Mouse (Mus musculus) hindbrain, embryonic 11.5 days (tissue): ENCODE data around the gene Hira. TPM values are rescaled to one million over a fixed set of nuclear protein-coding genes. Genes with fewer than 3 reads are reported as not detected.
"Not testable (repeated sequence)": the region's sequence is repeated elsewhere in the genome, so short reads cannot be mapped to it uniquely, and the experiment has no call there.

Experiments used
- ATAC-seq: fragments of 200-750 bp; cut with Nextera tagmentation; 2 replicates; pipeline ENCODE4 v1.8.0; 2017; ENCODE audit warnings: mild to moderate bottlenecking, moderate TSS enrichment, moderate library complexity; ENCODE audit not compliant: low FRiP score
- DNase-seq: peaks from one replicate; pipeline ENCODE4 v3.0.0-alpha.2; 2015; ENCODE audit warnings: low spot score
- H3K27ac ChIP-seq: fragments of 300-500 bp; sonication (generic); 2 replicates; pipeline ENCODE4 v1.5.1; 2014; ENCODE audit warnings: mild to moderate bottlenecking, low read depth, low read length
- H3K27me3 ChIP-seq: fragments of 300-500 bp; sonication (generic); 2 replicates; pipeline ENCODE4 v1.6.1; 2014; ENCODE audit warnings: mild to moderate bottlenecking, low read length, moderate library complexity, mixed read lengths; ENCODE audit not compliant: control insufficient read depth, insufficient read depth
- H3K36me3 ChIP-seq: fragments of 300-500 bp; sonication (generic); 2 replicates; pipeline ENCODE4 v1.6.1; 2014; ENCODE audit warnings: mild to moderate bottlenecking, low read length, moderate library complexity, mixed read lengths; ENCODE audit not compliant: control insufficient read depth, insufficient read depth
- H3K4me1 ChIP-seq: fragments of 300-500 bp; sonication (generic); replicated peaks from 2 replicates; pipeline ENCODE4 v1.6.1; 2014; ENCODE audit warnings: low read length, mixed read lengths; ENCODE audit not compliant: control insufficient read depth, insufficient read depth
- H3K4me2 ChIP-seq: fragments of 300-500 bp; sonication (generic); replicated peaks from 2 replicates; pipeline ENCODE4 v1.6.1; 2014; ENCODE audit warnings: mild to moderate bottlenecking, low read depth, low read length
- H3K4me3 ChIP-seq: fragments of 300-500 bp; sonication (generic); 2 replicates; pipeline ENCODE4 v1.5.1; 2014; ENCODE audit warnings: low read depth, low read length
- H3K9ac ChIP-seq: fragments of 300-500 bp; sonication (generic); 2 replicates; pipeline ENCODE4 v1.6.1; 2014; ENCODE audit warnings: low read depth, low read length
- H3K9me3 ChIP-seq: fragments of 300-500 bp; sonication (generic); 2 replicates; pipeline ENCODE4 v1.6.1; 2016; ENCODE audit warnings: low read length; ENCODE audit not compliant: control insufficient read depth
- WGBS: fragments of 180-500 bp; shearing (Covaris S2); extraction: QIAGEN DNeasy Blood & Tissue Kit; methylation state at CpG from one replicate; pipeline ENCODE4 v1.1.7; 2014; 5-methylcytosine and 5-hydroxymethylcytosine counted together
- polyA plus RNA-seq: library from polyadenylated mRNA; unstranded; fragments of >200 nt; fragmentation: Nextera tagmentation; extraction: Ambion mirVana; gene quantifications from 2 replicates; pipeline ENCODE4 v1.2.1, GENCODE M21; 2014

Gene Hira
- polyA plus RNA-seq, 1 experiment from 2014 or later, result 17.6 TPM

DNA sequence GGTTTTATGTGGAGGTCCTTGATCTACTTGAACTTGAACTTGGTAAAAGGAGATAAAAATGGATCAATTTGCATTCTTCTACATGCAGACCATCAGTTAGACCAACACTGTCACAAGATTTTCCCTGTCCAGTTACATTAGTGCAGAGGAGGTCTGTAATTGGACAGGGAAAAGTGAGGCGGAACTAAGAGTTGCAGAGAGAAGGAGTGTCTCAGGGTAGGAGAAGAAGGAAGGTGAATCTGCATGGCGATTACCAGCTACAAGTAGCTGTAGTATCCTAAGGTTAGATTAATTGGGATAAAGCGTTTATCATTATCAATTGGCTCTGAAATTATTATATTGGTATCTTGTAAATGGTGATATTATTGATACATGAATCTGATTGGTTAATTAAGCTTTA lies 109.5 kb downstream of the Hira start:
- no peak overlapping the region for H3K4me3 ChIP-seq
- H3K4me1 ChIP-seq, result no peaks in the 10 kb centered on the region
- ATAC-seq (no peak), DNase-seq (no peak)
- H3K27me3 ChIP-seq, result no peaks in the 10 kb centered on the region
- H3K27ac ChIP-seq, result no peak overlapping the region
- H3K4me2 ChIP-seq, result no peak overlapping the region
- WGBS, result 92% methylated on average over 3 of the region's 3 CpGs
- no peak overlapping the region for H3K9ac ChIP-seq
- H3K9me3 ChIP-seq, result no peaks in the 10 kb centered on the region
- H3K36me3 ChIP-seq, result no peaks in the 10 kb centered on the region

GRCm38 (mm10) chr16:18986860-18987259 lies 110.0 kb downstream of the Hira start:
- 84% methylated on average over 5 of the region's 5 CpGs for WGBS
- Histone ChIP-seq H3K4me3 (no peak overlapping the region), H3K9me3 (no peaks in the 10 kb centered on the region), H3K27ac (no peak overlapping the region), H3K27me3 (no peaks in the 10 kb centered on the region), H3K36me3 (no peaks in the 10 kb centered on the region), H3K9ac (no peak overlapping the region), H3K4me2 (no peak overlapping the region), H3K4me1 (no peaks in the 10 kb centered on the region)
- DNase-seq (no peak), ATAC-seq (no peak)

- H3K27me3 ChIP-seq, H3K27ac ChIP-seq, H3K4me3 ChIP-seq, H3K36me3 ChIP-seq, H3K9ac ChIP-seq, H3K4me1 ChIP-seq, H3K4me2 ChIP-seq, H3K9me3 ChIP-seq: not testable (repeated sequence)
- WGBS, result 35% methylated on average over 2 of the region's 2 CpGs
- peak; percentile 24 for DNase-seq
- peak; percentile 45; the same call in 1 of the 2 replicates for ATAC-seq
Observed at GRCm38 (mm10) chr16:19002610-19003389, 126.0 kb downstream of the Hira start.

DNA sequence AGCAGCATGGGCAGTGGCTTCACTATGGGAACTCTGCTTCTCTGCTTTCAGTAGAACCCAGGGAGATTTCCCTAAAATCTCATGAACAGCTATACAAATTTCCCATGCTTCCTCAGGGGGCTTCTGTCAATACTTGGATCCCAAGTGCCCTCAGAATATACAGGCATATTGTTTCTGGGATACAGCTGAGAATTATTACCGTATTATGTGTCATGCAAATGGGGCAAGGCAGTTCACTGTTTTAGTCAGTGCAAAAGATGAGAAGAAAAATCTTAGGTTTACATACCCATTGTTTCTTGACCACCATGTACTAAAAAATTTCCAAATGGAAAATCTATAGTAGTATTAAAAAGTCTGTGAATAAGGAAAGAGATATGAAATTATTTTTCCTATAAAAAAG lies 126.9 kb downstream of the Hira start:
- Histone ChIP-seq H3K4me3 (no peak overlapping the region), H3K9ac (no peak overlapping the region), H3K4me2 (no peak overlapping the region), H3K4me1 (no peaks in the 10 kb centered on the region), H3K27me3 (no peaks in the 10 kb centered on the region), H3K27ac (no peak overlapping the region), H3K36me3 (no peaks in the 10 kb centered on the region), H3K9me3 (no peaks in the 10 kb centered on the region)
- 79% methylated on average over 1 of the region's 1 CpGs for WGBS
- ATAC-seq, result no peak
- DNase-seq, result no peak

GRCm38 (mm10) chr16:19005298-19005697 lies 128.5 kb downstream of the Hira start:
- no peak overlapping the region for H3K9ac ChIP-seq
- no peaks in the 10 kb centered on the region for H3K36me3 ChIP-seq
- H3K4me1 ChIP-seq, result no peaks in the 10 kb centered on the region
- 78% methylated on average over 3 of the region's 3 CpGs for WGBS
- H3K4me3 ChIP-seq, result no peak overlapping the region
- H3K27ac ChIP-seq, result no peak overlapping the region
- no peaks in the 10 kb centered on the region for H3K9me3 ChIP-seq
- no peaks in the 10 kb centered on the region for H3K27me3 ChIP-seq
- ATAC-seq (no peak), DNase-seq (no peak)
- no peak overlapping the region for H3K4me2 ChIP-seq

GRCm38 (mm10) chr16:19006715-19007114 lies 129.9 kb downstream of the Hira start:
- no peaks in the 10 kb centered on the region for H3K27me3 ChIP-seq
- WGBS, result 73% methylated on average over 1 of the region's 1 CpGs
- ATAC-seq (no peak), DNase-seq (no peak)
- H3K4me1 ChIP-seq, result no peaks in the 10 kb centered on the region
- no peaks in the 10 kb centered on the region for H3K36me3 ChIP-seq
- H3K4me2 ChIP-seq, result no peak overlapping the region
- H3K9ac ChIP-seq, result no peak overlapping the region
- H3K27ac ChIP-seq, result no peak overlapping the region
- no peaks in the 10 kb centered on the region for H3K9me3 ChIP-seq
- H3K4me3 ChIP-seq, result no peak overlapping the region

GRCm38 (mm10) chr16:19007186-19007591 lies 130.4 kb downstream of the Hira start:
- not testable (repeated sequence) for H3K9ac ChIP-seq

DNA sequence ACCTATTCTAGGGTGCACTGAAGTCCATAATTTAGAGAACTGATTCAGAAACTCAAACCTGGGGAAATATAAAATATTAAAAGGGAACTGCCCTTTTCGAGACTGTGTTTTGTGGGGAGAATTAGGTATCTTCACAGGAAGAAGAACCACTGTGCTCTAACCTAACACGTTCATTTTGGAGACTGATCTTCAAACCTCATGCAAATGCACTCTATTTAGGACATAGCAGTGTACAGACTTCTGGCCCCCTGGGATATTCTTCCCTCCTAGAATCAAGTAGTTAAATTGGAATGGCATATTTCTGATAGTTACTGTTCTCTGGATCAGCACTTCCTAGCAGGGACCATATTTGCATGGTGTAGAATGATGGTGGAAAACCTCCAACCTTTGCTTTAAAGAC lies 133.9 kb downstream of the Hira start:
- Histone ChIP-seq H3K27me3 (no peaks in the 10 kb centered on the region), H3K27ac (no peak overlapping the region), H3K9ac (no peak overlapping the region), H3K4me2 (no peak overlapping the region), H3K36me3 (no peaks in the 10 kb centered on the region), H3K4me1 (no peaks in the 10 kb centered on the region), H3K4me3 (no peak overlapping the region), H3K9me3 (no peaks in the 10 kb centered on the region)
- DNase-seq, result no peak
- 75% methylated on average over 2 of the region's 2 CpGs for WGBS
- ATAC-seq, result no peak

More at GRCm38 (mm10) chr16:19007186-19007591, 130.4 kb downstream of the Hira start:
- not testable (repeated sequence) for H3K4me1 ChIP-seq, DNase-seq, H3K27ac ChIP-seq, H3K9me3 ChIP-seq, H3K27me3 ChIP-seq, H3K4me3 ChIP-seq, ATAC-seq, H3K4me2 ChIP-seq, H3K36me3 ChIP-seq
- WGBS, result 58% methylated on average over 1 of the region's 1 CpGs

DNA sequence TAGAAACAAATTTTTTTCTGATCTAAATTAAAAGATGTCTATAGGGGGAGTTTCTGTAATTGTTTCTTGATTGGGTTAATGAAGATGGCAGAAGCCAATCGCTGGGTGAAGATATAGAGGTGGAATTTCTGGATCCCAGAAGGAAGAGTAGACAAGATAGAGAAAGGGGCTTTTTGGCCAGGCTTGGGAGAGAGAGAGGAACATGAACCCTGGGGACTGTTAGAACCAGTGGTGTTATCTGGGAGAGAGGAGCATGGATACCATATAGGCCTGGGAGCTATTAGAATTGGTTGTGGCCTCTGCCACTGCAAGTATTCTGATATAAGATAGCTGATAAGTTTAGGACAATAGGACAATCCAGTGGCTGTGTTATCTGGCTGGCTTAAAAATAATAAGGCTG lies 136.7 kb downstream of the Hira start:
- H3K4me3 ChIP-seq, result no peak overlapping the region
- H3K9ac ChIP-seq, result no peak overlapping the region
- no peak overlapping the region for H3K27ac ChIP-seq
- DNase-seq, result no peak
- no peaks in the 10 kb centered on the region for H3K9me3 ChIP-seq
- no peak for ATAC-seq
- no peak overlapping the region for H3K4me2 ChIP-seq
- H3K36me3 ChIP-seq, result no peaks in the 10 kb centered on the region
- 87% methylated on average over 1 of the region's 1 CpGs for WGBS
- no peaks in the 10 kb centered on the region for H3K27me3 ChIP-seq
- no peaks in the 10 kb centered on the region for H3K4me1 ChIP-seq
